Mouse (Mus musculus): ENCODE measurements at regions not wholly inside any gene's neighbourhood (a gene's known extent, or its start where the extent isn't known, plus 50 kb on each side); places are given as distances from the start of the nearest gene placed in this dataset.
A peak's percentile ranks its signal among the peaks of the same experiment; 100 is the strongest.

DNA sequence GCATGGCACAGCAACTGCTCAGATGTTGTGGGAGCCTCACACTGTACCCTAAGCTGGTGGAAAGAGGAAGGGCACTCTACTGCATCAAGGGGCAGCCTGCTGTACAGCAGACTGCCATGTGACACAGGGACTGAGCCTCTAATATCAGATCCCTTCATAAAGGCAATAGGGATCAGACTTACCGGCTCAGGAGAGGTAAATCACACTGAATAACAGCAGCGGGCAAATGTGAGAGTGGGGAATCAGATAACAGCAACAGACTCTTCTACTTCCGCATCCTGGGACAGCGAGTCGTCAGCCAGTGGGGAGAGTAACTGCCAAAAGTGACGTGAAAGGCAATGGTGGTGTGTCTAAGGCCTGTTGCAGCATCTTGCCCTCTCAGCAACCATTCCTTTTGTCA, 339.0 kb downstream of the Agtpbp1 start:
- Histone ChIP-seq H3K4me1 (ENCODE audit: control insufficient read depth, insufficient read depth, low read length) (0 out of 2 replicates have a peak, but pooled peaks cover 3% of the 10 kb centered on the region), H3K4me3 (replicated peaks; ENCODE audit: low read length) (no peak overlapping the region), H3K27me3 (ENCODE audit: control insufficient read depth, insufficient read depth, low read length) (no peaks in the 10 kb centered on the region), H3K9me3 (ENCODE audit: control insufficient read depth, low read length) (no peaks in the 10 kb centered on the region), H3K9ac (ENCODE audit: low read depth, low read length, severe bottlenecking) (no peak overlapping the region), H3K36me3 (ENCODE audit: control insufficient read depth, insufficient read depth, low read length) (no peaks in the 10 kb centered on the region), H3K4me2 (replicated peaks; ENCODE audit: low read depth, low read length, severe bottlenecking) (no peak overlapping the region), H3K27ac (replicated peaks; ENCODE audit: low read depth, low read length) (no peak overlapping the region)
- TF ChIP-seq POLR2A (IDR thresholded peaks at IDR 0.05; ENCODE audit: borderline replicate concordance, extremely low read depth, insufficient read depth, insufficient read length) = no peak
- DNase-seq (ENCODE audit: low spot score) = no peak
- ATAC-seq (ENCODE audit: low FRiP score, low read depth) = no peak
- 61% methylated on average over 6 of the region's 6 CpGs for WGBS

DNA sequence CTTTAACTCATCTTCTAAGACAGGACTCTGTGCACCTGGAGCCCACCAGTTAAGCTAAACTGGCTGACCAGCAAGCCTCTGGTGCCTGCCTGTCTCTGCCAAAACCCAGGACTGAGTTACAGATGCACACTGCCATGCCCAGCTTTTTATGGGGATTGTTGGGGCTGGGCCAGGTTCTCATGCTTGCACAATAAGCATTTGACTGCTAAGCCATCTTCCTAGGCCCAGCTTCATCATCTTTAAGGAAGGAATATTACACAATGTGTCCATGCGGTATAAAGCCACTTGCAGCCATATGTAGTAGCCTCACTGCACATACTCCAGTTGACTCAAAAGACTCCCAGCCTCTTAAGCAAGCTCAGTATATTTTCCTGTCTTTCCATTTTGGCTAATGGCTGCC, 340.4 kb downstream of the Agtpbp1 start:
- Histone ChIP-seq H3K27me3 (ENCODE audit: control insufficient read depth, insufficient read depth, low read length) (0 out of 2 replicates have a peak, but pooled peaks cover 3% of the 10 kb centered on the region), H3K4me2 (replicated peaks; ENCODE audit: low read depth, low read length, severe bottlenecking) (no peak overlapping the region), H3K4me3 (replicated peaks; ENCODE audit: low read length) (no peak overlapping the region), H3K36me3 (ENCODE audit: control insufficient read depth, insufficient read depth, low read length) (no peaks in the 10 kb centered on the region), H3K9ac (ENCODE audit: low read depth, low read length, severe bottlenecking) (no peak overlapping the region), H3K27ac (replicated peaks; ENCODE audit: low read depth, low read length) (no peak overlapping the region), H3K4me1 (ENCODE audit: control insufficient read depth, insufficient read depth, low read length) (0 out of 2 replicates have a peak, but pooled peaks cover 3% of the 10 kb centered on the region), H3K9me3 (ENCODE audit: control insufficient read depth, low read length) (no peaks in the 10 kb centered on the region)
- WGBS = 91% methylated on average over 1 of the region's 1 CpGs
- no peak for TF ChIP-seq POLR2A (IDR thresholded peaks at IDR 0.05; ENCODE audit: borderline replicate concordance, extremely low read depth, insufficient read depth, insufficient read length)
- DNase-seq (ENCODE audit: low spot score) (no peak), ATAC-seq (ENCODE audit: low FRiP score, low read depth) (no peak)

GRCm38 (mm10) chr13:59242671-59243070, 342.4 kb downstream of the Agtpbp1 start:
- DNase-seq (ENCODE audit: low spot score) (no peak), ATAC-seq (ENCODE audit: low FRiP score, low read depth) (no peak)
- H3K9ac ChIP-seq (ENCODE audit: low read depth, low read length, severe bottlenecking) = no peak overlapping the region
- no peaks in the 10 kb centered on the region for H3K36me3 ChIP-seq (ENCODE audit: control insufficient read depth, insufficient read depth, low read length)
- no peak overlapping the region for H3K27ac ChIP-seq (replicated peaks; ENCODE audit: low read depth, low read length)
- no peak overlapping the region for H3K4me2 ChIP-seq (replicated peaks; ENCODE audit: low read depth, low read length, severe bottlenecking)
- peaks cover 10% of the 10 kb centered on the region; the same call in 1 of the 2 replicates for H3K4me1 ChIP-seq (ENCODE audit: control insufficient read depth, insufficient read depth, low read length)
- no peak overlapping the region for H3K4me3 ChIP-seq (replicated peaks; ENCODE audit: low read length)
- 0 out of 2 replicates have a peak, but pooled peaks cover 3% of the 10 kb centered on the region for H3K27me3 ChIP-seq (ENCODE audit: control insufficient read depth, insufficient read depth, low read length)
- TF ChIP-seq POLR2A (IDR thresholded peaks at IDR 0.05; ENCODE audit: borderline replicate concordance, extremely low read depth, insufficient read depth, insufficient read length) = no peak
- WGBS = 56% methylated on average over 4 of the region's 4 CpGs
- H3K9me3 ChIP-seq (ENCODE audit: control insufficient read depth, low read length) = no peaks in the 10 kb centered on the region

- Histone ChIP-seq H3K4me1 (ENCODE audit: control insufficient read depth, insufficient read depth, low read length) (peaks cover 10% of the 10 kb centered on the region; the same call in 1 of the 2 replicates), H3K36me3 (ENCODE audit: control insufficient read depth, insufficient read depth, low read length) (no peaks in the 10 kb centered on the region), H3K4me3 (replicated peaks; ENCODE audit: low read length) (no peak overlapping the region), H3K27ac (replicated peaks; ENCODE audit: low read depth, low read length) (peak overlapping the region; percentile 68; the same call in 1 of the 2 replicates), H3K9me3 (ENCODE audit: control insufficient read depth, low read length) (no peaks in the 10 kb centered on the region), H3K4me2 (replicated peaks; ENCODE audit: low read depth, low read length, severe bottlenecking) (no peak overlapping the region), H3K27me3 (ENCODE audit: control insufficient read depth, insufficient read depth, low read length) (0 out of 2 replicates have a peak, but pooled peaks cover 3% of the 10 kb centered on the region), H3K9ac (ENCODE audit: low read depth, low read length, severe bottlenecking) (no peak overlapping the region)
- TF ChIP-seq POLR2A (IDR thresholded peaks at IDR 0.05; ENCODE audit: borderline replicate concordance, extremely low read depth, insufficient read depth, insufficient read length) = no peak
- 58% methylated on average over 1 of the region's 1 CpGs for WGBS
- DNase-seq (ENCODE audit: low spot score) = peak; percentile 60
- peak; percentile 79 for ATAC-seq (ENCODE audit: low FRiP score, low read depth)
Observed at GRCm38 (mm10) chr13:59238696-59239095, 346.3 kb downstream of the Agtpbp1 start.

- 0 out of 2 replicates have a peak, but pooled peaks cover 2% of the 10 kb centered on the region for H3K27me3 ChIP-seq (ENCODE audit: control insufficient read depth, insufficient read depth, low read length)
- no peaks in the 10 kb centered on the region for H3K36me3 ChIP-seq (ENCODE audit: control insufficient read depth, insufficient read depth, low read length)
- H3K4me2 ChIP-seq (replicated peaks; ENCODE audit: low read depth, low read length, severe bottlenecking) = no peak overlapping the region
- DNase-seq (ENCODE audit: low spot score) (no peak), ATAC-seq (ENCODE audit: low FRiP score, low read depth) (no peak)
- H3K9ac ChIP-seq (ENCODE audit: low read depth, low read length, severe bottlenecking) = no peak overlapping the region
- no peak overlapping the region for H3K4me3 ChIP-seq (replicated peaks; ENCODE audit: low read length)
- H3K9me3 ChIP-seq (ENCODE audit: control insufficient read depth, low read length) = no peaks in the 10 kb centered on the region
- TF ChIP-seq POLR2A (IDR thresholded peaks at IDR 0.05; ENCODE audit: borderline replicate concordance, extremely low read depth, insufficient read depth, insufficient read length) = no peak
- H3K27ac ChIP-seq (replicated peaks; ENCODE audit: low read depth, low read length) = no peak overlapping the region
- H3K4me1 ChIP-seq (ENCODE audit: control insufficient read depth, insufficient read depth, low read length) = peaks cover 10% of the 10 kb centered on the region; the same call in 1 of the 2 replicates
- 90% methylated on average over 9 of the region's 9 CpGs for WGBS
Observed at GRCm38 (mm10) chr13:59235836-59236235, 349.2 kb downstream of the Agtpbp1 start.

Data from limb, embryonic 14.5 days (tissue).